Mouse (Mus musculus): Measurements from ENCODE around the gene Lpcat2.

Gene Lpcat2

GRCm38 (mm10) chr8:92916082-92916481 is 60.9 kb downstream of the Lpcat2 start:
- no peak for DNase-seq

DNA sequence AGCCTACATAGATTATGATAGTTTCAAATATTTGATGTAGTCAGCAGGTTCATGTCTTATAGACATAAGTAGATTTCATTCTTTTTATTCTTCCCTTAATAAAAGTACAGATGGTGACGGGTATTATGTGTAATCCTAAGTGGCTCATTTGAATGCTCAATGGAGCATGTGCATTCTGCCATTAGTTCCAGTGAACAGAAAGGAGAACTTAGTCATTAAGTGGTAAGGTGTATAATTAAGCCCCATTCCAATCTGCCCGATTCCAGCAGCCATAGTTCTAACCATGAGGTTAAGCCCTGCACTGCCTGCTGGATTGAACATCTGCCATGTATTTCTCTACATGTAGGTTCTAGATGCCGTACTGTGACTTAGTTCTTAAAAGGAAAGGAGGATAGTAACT is 66.6 kb downstream of the Lpcat2 start:
- DNase-seq, result no peak

- peak; percentile 64 for DNase-seq
These were observed 73.8 kb downstream of the Lpcat2 start for GRCm38 (mm10) chr8:92928986-92929385.

DNA sequence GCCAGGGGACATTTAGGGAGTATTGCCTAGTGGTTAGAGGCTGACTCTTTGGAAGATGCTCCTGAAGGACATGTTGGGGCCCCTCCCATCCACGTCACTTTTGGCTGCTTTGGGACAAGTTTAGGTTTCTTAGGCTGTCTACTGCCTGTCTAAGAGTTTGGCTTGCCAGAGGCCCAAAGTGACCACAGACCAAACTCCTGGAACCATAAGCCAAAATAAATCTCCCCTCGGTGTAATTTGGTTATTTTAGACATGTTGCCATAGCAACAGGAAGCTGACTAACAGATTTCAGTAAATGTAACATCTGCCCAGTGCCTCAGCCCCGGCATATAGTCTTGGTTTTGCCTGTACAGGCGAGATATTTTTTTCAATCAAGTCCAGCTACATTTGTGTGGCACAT is 82.9 kb downstream of the Lpcat2 start:
- DNase-seq, result no peak

GRCm38 (mm10) chr8:92949071-92949470 is 93.9 kb downstream of the Lpcat2 start:
- peak; percentile 71 for DNase-seq

GRCm38 (mm10) chr8:92950639-92951371 is 95.7 kb downstream of the Lpcat2 start:
- peak; percentile 18 for DNase-seq

DNA sequence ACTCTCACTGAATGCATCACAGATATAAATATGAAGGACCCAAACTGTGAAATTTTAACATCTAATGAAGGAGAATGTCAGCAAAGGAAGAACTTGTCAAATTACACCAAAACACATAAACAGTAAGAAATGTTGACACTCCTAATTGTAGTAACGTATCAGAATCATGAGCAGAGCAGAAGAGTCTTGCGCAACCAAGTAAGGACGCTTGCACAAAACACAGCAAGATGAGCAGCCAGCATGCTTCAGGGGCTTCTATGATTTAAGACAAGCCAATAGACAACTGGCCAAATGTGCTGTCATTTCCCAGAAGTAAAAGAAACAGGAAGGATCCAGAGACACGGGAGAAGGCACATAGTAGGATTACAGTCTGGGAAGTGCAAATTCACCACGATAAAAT is 98.9 kb downstream of the Lpcat2 start:
- DNase-seq, result peak; percentile 25

GRCm38 (mm10) chr8:92959779-92960178 is 104.6 kb downstream of the Lpcat2 start, which contains the start of gene Slc6a2:
TSS of gene Slc6a2 (plus strand) at chr8:92960079.
- no peak for DNase-seq

DNA sequence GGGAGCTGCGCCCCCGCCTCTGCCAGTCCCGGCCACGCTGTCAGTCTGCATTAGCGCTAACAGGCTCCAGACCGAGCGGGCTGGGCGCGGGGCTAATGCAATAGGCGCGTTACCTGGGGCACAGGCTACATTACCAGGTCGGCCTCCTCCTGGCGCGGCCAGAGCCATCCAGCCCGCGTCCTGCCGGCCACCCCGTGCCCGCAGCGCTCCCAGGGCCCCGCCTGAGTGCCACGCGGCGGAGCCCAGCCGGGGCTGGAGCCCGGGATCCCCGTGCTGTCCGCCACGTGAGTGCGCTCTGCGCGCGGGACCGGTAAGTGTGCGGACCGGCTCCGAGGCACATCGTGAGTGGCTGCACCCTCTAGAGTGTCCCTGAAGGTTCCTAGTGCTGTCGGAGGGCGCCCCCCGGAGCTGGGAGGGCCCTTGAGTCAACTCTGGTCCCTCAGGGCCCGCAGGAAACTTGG is 105.3 kb downstream of the Lpcat2 start:
- DNase-seq, result peak; percentile 90

DNA sequence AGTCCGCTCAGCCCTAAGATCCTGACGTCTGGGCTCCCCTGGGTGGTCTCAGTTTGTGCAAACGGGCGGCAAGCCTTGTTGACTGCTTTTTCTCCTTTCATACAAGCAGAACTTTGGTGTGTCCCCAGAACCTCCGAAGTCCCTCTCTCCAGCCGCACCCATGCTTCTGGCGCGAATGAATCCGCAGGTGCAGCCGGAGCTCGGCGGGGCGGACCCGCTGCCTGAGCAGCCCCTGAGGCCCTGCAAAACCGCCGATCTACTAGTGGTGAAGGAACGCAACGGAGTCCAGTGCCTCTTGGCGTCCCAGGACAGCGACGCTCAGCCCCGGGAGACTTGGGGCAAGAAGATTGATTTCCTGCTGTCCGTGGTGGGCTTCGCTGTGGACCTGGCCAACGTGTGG is 105.9 kb downstream of the Lpcat2 start:
- no peak for DNase-seq

GRCm38 (mm10) chr8:92964556-92964955 is 109.4 kb downstream of the Lpcat2 start:
- no peak for DNase-seq

Measured in heart, adult 11 months (tissue).